Mouse (Mus musculus): ENCODE data around the gene Cand2. TPM values are rescaled to one million over a fixed set of nuclear protein-coding genes. Genes with fewer than 3 reads are reported as not detected.
A peak's percentile ranks its signal among the peaks of the same experiment; 100 is the strongest.
"Not testable (repeated sequence)": the region's sequence is repeated elsewhere in the genome, so short reads cannot be mapped to it uniquely, and the experiment has no call there.

Gene Cand2
- polyA plus RNA-seq, 1 experiment: 0.44 TPM

DNA sequence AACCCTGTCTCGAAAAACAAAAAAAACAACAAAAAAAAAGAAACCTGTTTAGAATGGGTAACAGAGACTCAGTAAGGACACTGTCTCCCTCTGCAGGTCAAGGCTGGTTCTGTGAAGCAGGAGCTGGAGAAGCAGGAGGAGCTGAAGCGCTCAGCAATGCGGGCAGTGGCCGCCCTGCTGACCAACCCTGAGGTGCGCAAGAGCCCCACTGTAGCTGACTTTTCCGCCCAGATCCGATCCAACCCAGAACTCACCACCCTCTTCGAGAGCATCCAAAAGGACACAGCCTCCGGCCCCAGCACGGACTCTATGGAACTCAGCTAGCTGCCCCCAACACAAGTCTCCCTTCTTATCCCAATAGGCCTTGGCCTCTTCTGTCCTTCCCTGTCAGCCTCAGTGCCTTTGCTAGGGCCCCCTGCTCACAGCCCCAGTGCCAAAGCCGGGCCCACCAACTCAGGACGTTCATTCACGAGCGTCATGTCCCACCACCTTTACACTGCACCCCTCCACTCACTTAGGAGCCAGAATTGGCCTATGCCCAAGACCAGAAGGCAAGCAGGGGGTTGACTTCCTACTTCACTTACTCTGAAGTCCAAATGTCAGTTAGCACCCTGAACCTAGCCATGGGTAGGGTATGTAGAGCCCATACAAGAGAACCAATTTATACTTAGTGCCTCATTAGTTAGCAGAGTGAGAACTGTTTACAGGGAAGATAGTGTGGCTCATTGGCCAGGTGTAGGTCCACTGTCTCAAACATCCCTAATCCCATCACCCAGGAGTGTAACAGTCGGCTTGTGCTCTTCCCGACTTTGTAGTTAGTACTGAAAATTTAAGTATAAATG, 29.4 kb downstream of the Cand2 start:
- H3K4me3 ChIP-seq (ENCODE audit: insufficient read depth, low read depth, low read length): no peak overlapping the region
- no peak overlapping the region for H3K27ac ChIP-seq (replicated peaks; ENCODE audit: low read depth, low read length)
- H3K4me1 ChIP-seq (ENCODE audit: control insufficient read depth, insufficient read depth, insufficient read length, low read length): peaks cover 4% of the 10 kb centered on the region; the same call in 1 of the 2 replicates

DNA sequence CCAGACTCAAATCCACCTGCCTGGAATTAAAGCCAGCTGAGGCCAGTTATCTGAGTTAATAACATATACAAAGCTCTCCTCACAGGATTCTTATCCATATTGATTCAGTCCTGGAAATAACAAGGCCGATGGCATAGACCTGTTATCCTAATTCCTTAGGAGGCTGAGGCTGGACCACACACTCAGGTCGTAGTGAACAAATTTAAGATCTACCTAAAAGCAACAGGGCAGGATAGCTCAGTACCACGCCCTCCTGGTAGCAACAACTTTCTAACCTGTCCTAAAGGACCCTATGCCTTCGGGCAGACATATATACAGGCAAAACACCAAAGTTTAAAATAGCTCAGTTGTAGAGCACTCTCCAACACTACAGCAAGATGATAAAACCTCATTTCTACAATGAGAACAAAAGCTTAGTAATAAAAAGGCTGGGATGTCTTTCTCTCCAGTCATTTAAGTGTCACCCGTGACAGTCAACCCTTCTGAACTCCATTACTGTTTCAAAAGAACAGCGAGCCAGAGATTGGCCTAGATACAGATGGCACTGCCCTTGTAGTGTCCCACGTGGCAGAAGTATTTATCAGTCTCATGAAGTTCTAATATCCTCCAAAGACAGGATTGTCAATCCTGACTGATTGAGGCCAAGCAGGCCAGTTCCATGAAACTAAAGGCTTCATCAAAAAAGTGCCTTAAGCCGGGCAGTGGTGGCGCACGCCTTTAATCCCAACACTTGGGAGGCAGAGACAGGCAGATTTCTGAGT, 30.3 kb downstream of the Cand2 start:
- H3K4me3 ChIP-seq (ENCODE audit: insufficient read depth, low read depth, low read length): no peak overlapping the region
- no peak overlapping the region for H3K27ac ChIP-seq (replicated peaks; ENCODE audit: low read depth, low read length)
- H3K4me1 ChIP-seq (ENCODE audit: control insufficient read depth, insufficient read depth, insufficient read length, low read length): peaks cover 4% of the 10 kb centered on the region; the same call in 1 of the 2 replicates

DNA sequence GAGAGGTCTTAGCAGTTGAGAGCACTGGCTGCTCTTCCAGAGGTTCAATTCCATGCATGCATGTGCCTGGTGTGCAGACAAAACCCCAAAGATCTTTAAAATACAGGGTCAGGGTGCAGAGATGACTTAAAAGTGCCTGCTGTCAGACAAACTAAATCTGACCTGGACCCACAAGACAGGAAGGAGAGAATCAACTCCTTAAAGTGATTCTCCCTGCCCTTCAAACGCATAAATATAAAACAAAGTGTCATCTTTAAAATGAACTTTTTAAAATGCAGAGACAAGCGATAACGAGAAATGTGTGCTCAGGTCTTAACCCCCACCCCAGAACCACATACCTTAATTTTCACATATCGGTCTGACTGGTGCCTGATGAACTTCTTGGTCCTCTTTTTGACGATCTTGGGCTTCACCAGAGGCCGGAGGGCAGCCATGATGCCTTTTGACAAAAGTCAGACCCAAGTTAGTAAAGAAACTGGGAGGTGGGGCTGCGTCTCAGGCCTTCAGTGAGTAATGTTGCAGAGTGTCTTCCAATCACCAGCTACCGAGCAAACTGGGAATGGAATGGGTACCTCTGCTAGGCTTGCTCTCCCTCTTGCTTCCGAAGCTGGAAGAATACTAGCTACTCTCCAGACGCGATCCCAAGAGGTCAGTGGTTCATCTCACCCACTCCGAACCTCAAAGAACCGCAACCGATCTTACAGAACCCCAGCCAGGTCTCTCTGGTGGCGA, 33.3 kb downstream of the Cand2 start:
- Histone ChIP-seq H3K4me3 (ENCODE audit: insufficient read depth, low read depth, low read length) (peak overlapping the region; percentile 93), H3K4me1 (ENCODE audit: control insufficient read depth, insufficient read depth, insufficient read length, low read length) (peaks cover 4% of the 10 kb centered on the region; the same call in 1 of the 2 replicates), H3K27ac (replicated peaks; ENCODE audit: low read depth, low read length) (peak overlapping the region; percentile 25; the same call in 1 of the 2 replicates)

DNA sequence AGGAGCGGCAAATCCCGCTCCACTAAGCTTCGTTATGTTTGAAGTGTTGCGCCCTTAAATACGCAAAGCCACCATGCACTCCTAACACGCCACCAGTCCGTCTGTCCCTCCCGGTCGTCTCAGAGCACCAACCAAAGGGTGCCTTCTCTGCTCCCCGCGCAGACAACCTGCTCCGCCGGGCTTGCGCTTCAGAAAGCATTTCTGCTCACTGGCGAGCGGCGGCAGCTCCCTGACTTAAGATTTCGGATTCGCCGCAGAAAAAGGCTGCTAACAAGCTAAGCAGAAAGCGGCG, 33.8 kb downstream of the Cand2 start:
- Histone ChIP-seq H3K4me3 (ENCODE audit: insufficient read depth, low read depth, low read length) (peak overlapping the region; percentile 93), H3K4me1 (ENCODE audit: control insufficient read depth, insufficient read depth, insufficient read length, low read length) (peaks cover 4% of the 10 kb centered on the region; the same call in 1 of the 2 replicates), H3K27ac (replicated peaks; ENCODE audit: low read depth, low read length) (peak overlapping the region; percentile 25; the same call in 1 of the 2 replicates)

DNA sequence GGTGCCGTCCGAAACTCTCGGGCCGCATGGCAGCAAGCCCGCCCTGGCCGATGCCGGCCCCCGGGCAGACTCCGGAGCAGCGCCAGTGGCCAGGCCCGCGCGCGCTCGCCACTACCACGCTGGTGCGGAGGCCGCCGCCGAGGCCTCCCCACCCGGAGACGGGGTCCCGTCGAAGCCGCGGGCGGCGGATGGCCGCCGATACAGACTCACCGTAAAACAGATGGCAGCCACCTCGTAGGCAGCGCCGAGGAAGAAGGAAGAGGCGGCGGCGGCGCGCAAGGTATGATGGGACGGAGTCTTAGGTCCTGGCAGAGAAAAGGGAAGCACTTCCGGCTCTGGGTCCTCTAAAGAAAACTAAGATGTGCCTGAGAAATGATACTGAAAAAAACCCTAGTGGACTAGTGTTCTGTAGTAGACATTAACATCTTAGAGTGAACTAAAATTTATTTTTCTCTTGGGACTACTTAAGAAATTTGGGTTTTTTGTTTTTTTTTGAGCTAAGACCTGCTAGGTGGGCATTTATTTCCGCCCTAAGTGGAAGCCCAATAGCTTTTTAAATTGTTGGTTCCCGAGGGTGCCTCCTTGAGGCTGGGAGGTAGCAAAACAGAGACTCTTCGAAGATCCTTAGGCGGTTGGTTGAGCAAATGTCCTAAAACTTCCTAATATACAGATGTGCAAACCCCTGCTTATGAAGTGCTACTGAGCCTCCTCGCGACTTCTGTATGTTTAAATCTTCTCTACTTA, 34.3 kb downstream of the Cand2 start, which contains the start of gene Rpl32:
Gene Rpl32, minus strand, starts transcription at position 260 of the 744 bp plus-strand sequence.
- peak within 1 kb of the TSS; percentile 93 for H3K4me3 ChIP-seq (ENCODE audit: insufficient read depth, low read depth, low read length)
- H3K27ac ChIP-seq (replicated peaks; ENCODE audit: low read depth, low read length): peak within 1 kb of the TSS; percentile 59
- H3K4me1 ChIP-seq (ENCODE audit: control insufficient read depth, insufficient read depth, insufficient read length, low read length): peaks cover 4% of the 10 kb centered on the region; the same call in 1 of the 2 replicates

DNA sequence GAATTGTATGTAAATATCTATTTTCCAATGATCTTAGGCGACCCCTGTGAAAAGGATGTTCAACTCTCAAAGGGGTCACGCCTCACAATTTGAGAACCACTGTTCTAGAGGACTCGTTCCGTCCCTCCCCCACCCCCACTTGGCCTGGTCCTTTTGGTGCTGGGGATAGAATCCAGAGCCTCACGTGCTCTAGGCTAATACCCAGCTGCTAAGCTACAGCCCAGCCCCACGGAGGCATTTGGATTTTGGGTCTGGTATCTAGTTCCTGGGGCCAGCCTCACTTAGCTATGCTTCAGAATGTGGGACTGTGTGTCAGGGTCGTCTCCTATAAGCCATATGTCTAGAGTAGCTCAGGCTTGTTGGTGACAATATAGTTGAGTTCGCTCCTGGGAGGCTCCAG, 37.3 kb downstream of the Cand2 start:
- no peak overlapping the region for H3K4me3 ChIP-seq (ENCODE audit: insufficient read depth, low read depth, low read length)
- peaks cover 2% of the 10 kb centered on the region; the same call in 1 of the 2 replicates for H3K4me1 ChIP-seq (ENCODE audit: control insufficient read depth, insufficient read depth, insufficient read length, low read length)
- no peak overlapping the region for H3K27ac ChIP-seq (replicated peaks; ENCODE audit: low read depth, low read length)

DNA sequence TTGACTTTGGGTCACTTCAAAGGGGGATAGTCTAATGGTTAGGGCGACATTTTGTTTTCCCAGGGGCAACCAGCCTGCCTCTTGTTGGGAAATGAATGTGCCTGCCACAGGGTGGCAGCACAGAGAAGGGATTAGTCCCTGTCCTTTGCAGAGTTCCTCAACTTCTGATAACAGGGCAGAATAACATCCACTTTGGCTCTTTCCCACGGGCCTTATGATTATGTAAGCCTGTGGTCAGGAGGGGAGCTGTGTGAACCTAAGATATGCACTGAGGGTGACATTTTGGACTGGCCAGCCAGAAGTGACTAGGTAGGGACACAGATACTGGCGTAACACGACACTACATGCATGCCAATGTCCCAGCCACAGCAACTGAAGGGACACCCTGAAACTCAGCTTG, 39.8 kb downstream of the Cand2 start:
- Histone ChIP-seq H3K4me1 (ENCODE audit: control insufficient read depth, insufficient read depth, insufficient read length, low read length) (no peaks in the 10 kb centered on the region), H3K4me3 (ENCODE audit: insufficient read depth, low read depth, low read length) (no peak overlapping the region), H3K27ac (replicated peaks; ENCODE audit: low read depth, low read length) (no peak overlapping the region)

DNA sequence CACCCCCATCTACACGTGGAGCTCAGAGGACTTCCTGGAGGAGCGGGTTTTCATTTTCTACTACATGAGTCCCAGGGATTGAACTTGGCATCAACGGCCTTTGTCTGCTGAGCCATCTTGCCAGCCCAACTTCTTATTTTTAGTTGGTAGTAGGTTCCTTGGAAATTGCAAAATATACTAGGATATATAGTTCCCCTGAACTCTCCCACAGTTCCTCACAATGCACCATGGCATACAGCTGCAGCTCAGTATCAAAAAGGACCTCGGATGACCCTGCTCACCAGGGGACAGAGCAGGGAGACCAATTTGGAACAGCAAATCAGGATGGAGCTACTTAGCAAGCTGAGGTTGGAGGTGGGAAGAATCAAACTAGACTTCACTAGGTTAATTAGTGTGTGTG, 40.7 kb downstream of the Cand2 start:
- H3K4me1 ChIP-seq (ENCODE audit: control insufficient read depth, insufficient read depth, insufficient read length, low read length): no peaks in the 10 kb centered on the region
- H3K4me3 ChIP-seq (ENCODE audit: insufficient read depth, low read depth, low read length): no peak overlapping the region
- no peak overlapping the region for H3K27ac ChIP-seq (replicated peaks; ENCODE audit: low read depth, low read length)

DNA sequence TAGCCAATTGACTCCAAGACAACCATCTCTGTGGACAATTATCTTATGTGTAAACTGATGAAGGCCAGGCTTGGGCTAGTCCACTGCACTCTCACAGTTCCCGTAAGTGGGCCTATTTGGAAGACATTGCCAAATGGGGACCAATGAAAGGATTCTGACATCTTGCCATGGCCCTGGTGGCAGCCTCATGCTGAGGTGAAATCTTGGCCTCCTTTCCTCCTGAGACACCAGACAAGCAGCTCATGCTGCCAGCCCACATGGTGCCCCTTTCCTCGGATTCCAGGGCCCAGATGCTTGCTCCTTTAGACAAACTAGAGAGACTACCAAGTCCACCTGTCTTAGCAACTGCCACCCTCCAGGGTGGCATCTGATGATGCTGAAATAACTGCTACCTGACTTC, 43.8 kb downstream of the Cand2 start:
- no peaks in the 10 kb centered on the region for H3K4me1 ChIP-seq (ENCODE audit: control insufficient read depth, insufficient read depth, insufficient read length, low read length)
- no peak overlapping the region for H3K4me3 ChIP-seq (ENCODE audit: insufficient read depth, low read depth, low read length)
- no peak overlapping the region for H3K27ac ChIP-seq (replicated peaks; ENCODE audit: low read depth, low read length)

DNA sequence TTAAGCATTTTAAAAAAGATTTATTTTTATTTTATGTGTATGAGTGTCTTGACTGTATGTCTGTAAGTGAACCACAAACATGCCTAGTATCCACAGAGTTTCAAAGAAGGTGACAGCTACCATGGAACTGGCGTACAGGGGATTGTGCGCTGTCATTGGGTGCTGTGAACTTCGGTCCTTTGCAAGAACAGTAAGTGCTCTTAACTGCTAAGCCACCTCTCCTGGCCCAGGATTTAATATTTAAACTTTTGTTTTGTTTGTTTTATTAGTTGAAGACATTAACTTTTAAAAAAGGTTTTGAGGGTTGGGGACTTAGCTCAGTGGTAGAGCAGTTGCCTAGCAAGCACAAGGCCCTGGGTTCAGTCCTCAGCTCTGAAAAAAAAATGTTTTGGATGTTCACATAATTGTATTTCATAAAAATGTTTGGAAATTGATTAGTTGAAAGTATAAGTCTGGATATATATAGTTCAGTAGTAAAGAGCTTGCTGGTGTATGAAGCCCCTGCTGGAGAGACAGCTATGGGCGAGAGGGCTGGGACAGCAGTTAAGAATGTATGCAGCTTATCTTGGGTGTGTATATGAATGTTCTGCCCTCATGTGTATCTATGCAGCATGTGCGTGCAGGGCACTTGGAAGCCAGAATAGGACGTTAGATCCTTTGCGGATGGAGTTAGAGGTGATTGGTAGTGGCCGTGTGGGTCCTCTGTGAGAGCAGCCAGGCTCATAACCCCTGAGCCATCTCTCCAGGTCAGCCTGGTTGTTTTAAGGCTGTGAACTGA, 47.1 kb downstream of the Cand2 start:
- no peak overlapping the region for H3K27ac ChIP-seq (replicated peaks; ENCODE audit: low read depth, low read length)
- no peak overlapping the region for H3K4me3 ChIP-seq (ENCODE audit: insufficient read depth, low read depth, low read length)

DNA sequence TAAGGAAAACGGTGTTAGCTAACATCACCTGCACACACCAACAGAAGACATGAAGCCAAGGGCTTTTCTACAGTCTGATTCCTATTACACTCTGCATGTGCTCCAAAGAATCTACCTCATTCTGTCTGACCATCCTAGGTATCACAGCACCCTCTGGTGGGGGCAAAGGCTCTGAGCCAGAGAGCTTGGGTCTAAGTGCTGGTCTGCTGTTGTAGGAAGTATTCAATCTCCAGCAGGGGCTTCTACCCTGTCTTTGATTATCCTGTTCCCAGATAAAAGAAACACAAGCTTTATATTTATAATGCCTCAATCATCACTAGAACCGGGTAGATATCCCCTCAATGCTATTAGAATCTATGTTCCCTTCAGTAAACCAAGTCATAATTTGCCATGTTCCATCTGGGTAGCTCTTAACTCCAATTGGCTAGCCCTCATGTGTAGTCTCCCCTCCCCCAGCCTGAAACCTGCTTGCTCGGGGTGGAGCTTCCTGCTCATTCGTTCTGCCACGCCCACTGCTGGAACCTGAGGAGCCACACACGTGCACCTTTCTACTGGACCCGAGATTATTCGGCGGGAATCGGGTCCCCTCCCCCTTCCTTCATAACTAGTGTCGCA, 49.6 kb downstream of the Cand2 start:
- peak overlapping the region; percentile 20; the same call in 1 of the 2 replicates for H3K4me3 ChIP-seq (ENCODE audit: insufficient read depth, low read depth, low read length)
- not testable (repeated sequence) for H3K27ac ChIP-seq (replicated peaks; ENCODE audit: low read depth, low read length); H3K4me1 ChIP-seq (ENCODE audit: control insufficient read depth, insufficient read depth, insufficient read length, low read length)

More for the DNA sequence above, 47.1 kb downstream of the Cand2 start:
- H3K4me1 ChIP-seq (ENCODE audit: control insufficient read depth, insufficient read depth, insufficient read length, low read length): no peaks in the 10 kb centered on the region

DNA sequence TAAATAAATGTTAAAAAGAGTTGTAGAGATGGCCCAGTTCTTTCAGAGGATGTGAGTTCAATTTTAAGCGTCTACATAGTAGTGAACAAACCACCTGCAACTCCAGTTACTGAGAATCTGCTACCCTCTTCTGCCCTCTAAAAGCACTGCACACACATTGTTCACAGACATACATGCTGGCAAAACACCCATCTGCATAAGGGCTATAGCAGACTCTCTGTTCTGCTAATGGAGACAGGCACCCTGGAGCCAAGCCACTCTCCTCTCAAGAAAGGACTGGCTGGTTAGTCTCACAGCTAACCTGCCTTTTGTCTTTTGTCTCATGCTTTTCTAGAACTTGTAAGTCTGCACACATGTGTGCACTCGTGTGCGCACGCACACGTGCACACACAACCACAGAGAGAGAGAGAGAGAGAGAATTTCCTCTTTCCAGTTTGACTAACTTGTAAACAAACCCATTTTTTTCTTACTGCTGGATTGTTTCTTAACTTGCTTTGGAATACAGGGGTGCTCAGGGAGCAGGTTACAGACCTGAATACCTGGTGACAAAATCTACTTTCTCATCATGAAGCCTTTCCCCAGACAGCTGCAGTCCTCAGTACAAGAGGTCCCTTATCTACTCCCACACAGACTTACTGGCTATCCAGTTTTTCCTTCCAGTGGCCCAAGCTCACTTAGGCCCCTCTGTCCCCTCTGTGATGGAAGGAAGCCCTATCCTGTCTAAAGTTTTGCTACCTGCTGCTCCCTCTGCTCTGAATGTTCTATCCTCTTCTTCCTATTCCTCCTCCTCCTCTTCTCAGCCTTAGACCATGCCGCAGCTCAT, 56.7 kb downstream of the Cand2 start:
- Histone ChIP-seq H3K27ac (replicated peaks; ENCODE audit: low read depth, low read length) (no peak overlapping the region), H3K4me1 (ENCODE audit: control insufficient read depth, insufficient read depth, insufficient read length, low read length) (no peaks in the 10 kb centered on the region), H3K4me3 (ENCODE audit: insufficient read depth, low read depth, low read length) (no peak overlapping the region)
